Mouse (Mus musculus) small intestine, adult 2 months (tissue): ENCODE measurements around the gene Apbb2.

ENCODE experiments used
- CTCF ChIP-seq: fragments of 200-500 bp; IDR thresholded peaks from 2 replicates; pipeline ENCODE4 v1.5.1; 2012; ENCODE audit warnings: low read depth, mild to moderate bottlenecking, control low read depth, inconsistent platforms, low read length, moderate library complexity, mixed read lengths; ENCODE audit not compliant: insufficient replicate concordance, insufficient read length; ENCODE audit errors: extremely low read depth
- POLR2A ChIP-seq: fragments of 200-500 bp; IDR thresholded peaks from 2 replicates; pipeline ENCODE4 v1.6.1; 2012; ENCODE audit warnings: low read depth, mild to moderate bottlenecking, control low read depth, inconsistent platforms, low read length, moderate library complexity

DNA sequence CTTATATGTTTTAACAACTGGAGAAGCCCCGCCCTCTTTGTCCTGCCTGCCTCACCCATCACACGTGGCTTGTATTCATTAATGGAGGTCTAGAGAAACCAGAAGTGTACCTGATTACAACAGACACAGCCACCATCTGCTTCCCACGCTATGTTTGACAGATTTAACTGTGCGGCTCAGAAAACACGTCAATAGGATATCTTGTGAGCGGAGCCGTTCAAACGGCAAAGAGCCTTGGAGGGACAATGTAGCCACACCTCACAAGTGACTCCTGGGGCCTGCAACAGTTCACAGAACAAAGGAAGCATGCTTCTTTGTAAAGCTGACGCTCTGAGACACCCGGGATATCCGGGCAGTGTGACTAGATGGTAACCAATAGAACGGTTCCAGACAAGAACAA lies 145.0 kb downstream of the Apbb2 start:
- no peak for TF ChIP-seq CTCF
- no peak for TF ChIP-seq POLR2A
